Mouse (Mus musculus) heart, postnatal 0 days (tissue): ENCODE results near the gene H1fx.

Experiments
- CTCF ChIP-seq: IDR thresholded peaks from 2 replicates; pipeline ENCODE4 v1.5.1; 2016; ENCODE audit warnings: antibody characterized with exemption, control low read depth, low read depth
- EP300 ChIP-seq: IDR thresholded peaks from 2 replicates; pipeline ENCODE4 v1.6.1; 2016; ENCODE audit warnings: antibody characterized with exemption, low read depth

DNA sequence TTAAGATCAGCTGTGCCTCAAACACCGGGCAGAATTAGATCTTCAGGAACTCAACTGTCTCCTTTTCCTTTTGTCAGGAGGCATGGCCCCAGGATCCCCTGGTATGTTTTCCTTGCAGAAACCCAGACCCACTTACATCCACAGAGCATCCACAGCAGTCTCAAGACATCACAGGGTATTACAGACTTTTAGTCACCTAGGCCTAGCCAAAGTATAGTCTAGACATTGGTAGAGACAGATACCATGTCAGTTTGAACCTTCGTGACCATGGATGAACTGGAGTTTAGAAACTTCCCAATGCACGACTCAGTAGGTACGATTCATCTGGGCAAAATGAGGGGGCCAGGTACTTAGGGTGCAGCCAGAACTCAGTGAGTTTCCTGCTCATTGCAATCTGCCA is 16.9 kb upstream of the H1fx start:
- no peak for TF ChIP-seq CTCF
- no peak for TF ChIP-seq EP300
